In the genomic region with DNA sequence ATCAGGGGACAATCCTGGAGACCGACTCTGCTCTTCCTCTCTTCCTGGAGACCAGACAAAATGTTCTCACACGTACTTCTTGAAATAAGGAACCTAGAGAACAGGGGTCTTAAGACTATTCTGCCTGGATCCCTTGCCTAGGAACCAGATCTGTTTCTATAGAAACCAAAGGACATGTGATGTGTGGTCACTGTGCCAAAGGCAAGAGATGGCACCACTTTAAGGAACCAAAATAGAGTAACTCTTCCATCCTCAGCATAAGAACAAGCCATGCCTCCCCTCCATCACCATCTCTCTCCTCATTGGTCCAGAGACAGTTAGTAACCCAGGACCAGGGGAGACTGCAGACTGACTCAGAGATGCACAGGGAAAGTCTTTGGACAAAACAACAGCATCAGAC, we compare ENCODE assay signal across 26 mouse cellular contexts.
"Had no signal": no experiment of that assay in that cellular context is flagged by ENCODE, and none has a peak within 500 bp of the region (broad histone marks: within the 10 kb centered on the region; RNA-seq: fewer than 3 reads in every experiment).

No protein-coding gene starts in this region.

- ATAC-seq: hindbrain, postnatal 0 days; intestine, embryonic 16.5 days; liver, postnatal 0 days had no signal

- H3K27ac ChIP-seq: gastrocnemius, adult 2 months; heart, embryonic 10.5 days; hindbrain, embryonic 13.5 days; hindbrain, embryonic 15.5 days; hindbrain, postnatal 0 days; kidney, embryonic 15.5 days; kidney, postnatal 0 days; limb, embryonic 13.5 days; limb, embryonic 15.5 days; liver, embryonic 13.5 days; liver, embryonic 15.5 days had no signal

- H3K4me1 ChIP-seq: heart, embryonic 10.5 days; heart, embryonic 12.5 days; hindbrain, embryonic 13.5 days; hindbrain, embryonic 15.5 days; kidney, embryonic 15.5 days; limb, embryonic 13.5 days; limb, embryonic 15.5 days; liver, embryonic 13.5 days; liver, embryonic 15.5 days had no signal

- H3K36me3 ChIP-seq: heart, embryonic 10.5 days; heart, embryonic 12.5 days; hindbrain, embryonic 13.5 days; hindbrain, embryonic 15.5 days; kidney, embryonic 15.5 days; limb, embryonic 13.5 days; limb, embryonic 15.5 days; liver, embryonic 13.5 days; liver, embryonic 15.5 days had no signal

- H3K9me3 ChIP-seq: heart, embryonic 10.5 days; hindbrain, embryonic 13.5 days; hindbrain, embryonic 15.5 days; kidney, embryonic 15.5 days; limb, embryonic 13.5 days; limb, embryonic 15.5 days; liver, embryonic 13.5 days; liver, embryonic 15.5 days had no signal

- H3K4me3 ChIP-seq: gastrocnemius, adult 2 months; heart, embryonic 10.5 days; heart, embryonic 12.5 days; hindbrain, embryonic 13.5 days; hindbrain, embryonic 15.5 days; kidney, embryonic 15.5 days; limb, embryonic 13.5 days; limb, embryonic 15.5 days; liver, embryonic 13.5 days; liver, embryonic 15.5 days had no signal

- H3K9ac ChIP-seq: heart, embryonic 12.5 days; hindbrain, embryonic 13.5 days; hindbrain, embryonic 15.5 days; kidney, embryonic 15.5 days; limb, embryonic 13.5 days; limb, embryonic 15.5 days; liver, embryonic 13.5 days; liver, embryonic 15.5 days; liver, postnatal 0 days had no signal

- H3K4me2 ChIP-seq: heart, embryonic 12.5 days; hindbrain, embryonic 13.5 days; hindbrain, embryonic 15.5 days; kidney, embryonic 15.5 days; limb, embryonic 13.5 days; limb, embryonic 15.5 days; liver, embryonic 13.5 days; liver, embryonic 15.5 days had no signal

- DNase-seq: gastrocnemius, adult 2 months; gastrocnemius, postnatal 10 days; gastrocnemius, postnatal 25 days; heart, adult 18-20 months; heart, postnatal 10 days; heart, postnatal 36 days; kidney, adult 11 months; kidney, adult 2 months; kidney, adult 9 months; kidney, postnatal 14 days; kidney, postnatal 36 days; layer of hippocampus, adult 9-11 months; left cerebral cortex, postnatal 4 days; liver, embryonic 13.5 days; liver, postnatal 0 days had no signal

- H3K27me3 ChIP-seq: heart, embryonic 12.5 days; hindbrain, embryonic 13.5 days; hindbrain, embryonic 15.5 days; kidney, embryonic 15.5 days; limb, embryonic 13.5 days; limb, embryonic 15.5 days; liver, embryonic 13.5 days; liver, embryonic 15.5 days had no signal
